Mouse (Mus musculus): ENCODE measurements around the gene Uba5. TPM values are rescaled to one million over a fixed set of nuclear protein-coding genes. Genes with fewer than 3 reads are reported as not detected.

The Uba5 gene
- 10 to 100 TPM; 10.2 to 10.8 TPM for total RNA-seq (2021)
- long read RNA-seq, experiment 1, transcript Uba5-201 (12 exons, 2,404 nt), result major isoform, 13 of 18 reads
- long read RNA-seq, experiment 1, partial matches to known transcripts, result 4 of 18 reads
- long read RNA-seq, experiment 1, other reads (novel, unspliced or antisense), result 1 of 18 reads
- long read RNA-seq, experiment 2, transcript Uba5-201 (12 exons, 2,404 nt), result major isoform, 12 of 15 reads
- long read RNA-seq, experiment 2, partial matches to known transcripts, result 1 of 15 reads
- long read RNA-seq, experiment 2, other reads (novel, unspliced or antisense), result 2 of 15 reads

DNA sequence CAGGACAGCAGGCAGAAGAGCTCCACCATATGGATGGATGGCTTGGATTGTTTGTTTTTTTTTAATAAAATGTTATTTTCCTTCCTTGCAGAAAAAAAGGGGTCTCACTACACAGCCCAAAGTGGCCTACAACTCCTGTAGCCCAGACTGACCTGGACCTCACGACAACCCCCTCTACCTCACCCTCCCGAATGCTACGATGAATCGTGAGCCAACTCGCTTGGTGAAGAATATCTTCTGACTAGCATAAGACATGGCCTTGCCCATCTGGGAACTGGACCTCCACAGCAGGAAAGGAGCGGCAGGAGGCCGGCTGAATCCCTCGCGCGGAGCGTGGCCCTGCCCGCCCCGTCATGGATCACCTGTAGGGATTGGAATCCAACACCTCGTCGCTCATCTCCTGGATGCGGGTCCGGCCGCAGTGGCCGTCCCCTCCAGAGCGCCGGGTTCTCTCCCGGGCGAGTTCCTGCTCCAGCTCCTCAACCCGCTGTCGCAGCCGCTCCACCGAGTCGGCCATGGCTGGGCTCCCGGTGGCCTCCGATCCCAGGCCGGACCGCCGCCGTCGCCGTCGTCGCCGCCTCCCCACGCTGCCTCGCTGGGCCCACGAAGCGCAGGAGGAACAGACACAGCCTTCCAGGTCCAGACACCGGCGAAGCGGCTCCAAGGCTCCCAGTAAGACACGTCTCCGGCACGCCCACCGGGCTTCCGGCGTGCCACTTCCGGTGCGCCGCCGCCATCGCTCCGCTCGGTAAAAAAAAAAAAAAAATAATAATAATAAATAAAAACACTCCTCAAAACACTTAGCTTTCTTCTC, at the start of gene Uba5:
Gene Uba5, minus strand, starts transcription at position 705 of the 814 bp plus-strand sequence.
- peak; percentile 67 to 71 for DNase-seq
- intact Hi-C loops (cut with DNase I), result no loop called here

DNA sequence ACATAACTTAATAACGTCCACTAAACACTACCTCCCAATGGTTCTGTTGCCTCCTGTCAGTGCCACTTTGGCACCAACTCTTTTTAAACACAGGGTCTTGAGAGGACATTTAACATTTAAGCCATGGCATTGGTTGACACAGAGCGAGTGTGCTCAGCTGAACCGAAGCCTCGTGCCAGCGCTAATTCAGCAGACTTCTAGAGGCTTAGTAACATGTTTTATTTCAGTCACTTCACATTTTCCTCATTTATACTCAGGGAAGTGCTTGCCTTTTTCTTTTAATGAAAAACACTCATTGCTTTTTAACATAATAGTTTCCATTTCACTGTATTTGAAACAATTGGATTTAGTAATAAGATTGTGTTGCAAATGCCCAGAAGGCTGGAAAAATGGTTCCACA, 46.2 kb upstream of the Uba5 start:
- intact Hi-C loops (cut with DNase I), result no loop called here
- DNase-seq, result no peak

- no peak for DNase-seq
- intact Hi-C loops (cut with DNase I), result no loop called here
These were observed 45.7 kb upstream of the Uba5 start for GRCm38 (mm10) chr9:104108571-104109143.

GRCm38 (mm10) chr9:104107482-104107881, 44.5 kb upstream of the Uba5 start:
- no peak for DNase-seq
- intact Hi-C loops (cut with DNase I), result no loop called here

- DNase-seq, result no peak
- intact Hi-C loops (cut with DNase I), result no loop called here
These were observed 44.0 kb upstream of the Uba5 start for GRCm38 (mm10) chr9:104106930-104107329.

DNA sequence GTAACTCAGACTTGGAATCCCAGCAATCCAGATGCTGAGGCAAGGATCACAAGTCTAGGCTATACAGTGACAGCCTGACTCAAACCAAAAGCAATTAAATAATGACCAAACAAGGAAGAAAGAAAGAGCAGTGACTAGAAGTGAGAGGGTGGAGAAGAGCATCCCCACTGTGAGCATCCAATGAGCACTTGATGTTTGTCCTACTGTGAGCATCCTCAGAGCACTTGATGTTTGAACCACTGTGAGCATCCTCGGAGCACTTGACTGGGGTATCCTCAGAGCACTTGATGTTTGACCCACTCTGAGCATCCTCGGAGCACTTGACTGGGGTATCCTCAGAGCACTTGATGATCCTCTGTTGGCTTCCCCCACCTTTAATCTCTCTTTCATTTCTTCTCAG, 42.1 kb upstream of the Uba5 start:
- DNase-seq, result no peak
- intact Hi-C loops (cut with DNase I), result no loop called here

DNA sequence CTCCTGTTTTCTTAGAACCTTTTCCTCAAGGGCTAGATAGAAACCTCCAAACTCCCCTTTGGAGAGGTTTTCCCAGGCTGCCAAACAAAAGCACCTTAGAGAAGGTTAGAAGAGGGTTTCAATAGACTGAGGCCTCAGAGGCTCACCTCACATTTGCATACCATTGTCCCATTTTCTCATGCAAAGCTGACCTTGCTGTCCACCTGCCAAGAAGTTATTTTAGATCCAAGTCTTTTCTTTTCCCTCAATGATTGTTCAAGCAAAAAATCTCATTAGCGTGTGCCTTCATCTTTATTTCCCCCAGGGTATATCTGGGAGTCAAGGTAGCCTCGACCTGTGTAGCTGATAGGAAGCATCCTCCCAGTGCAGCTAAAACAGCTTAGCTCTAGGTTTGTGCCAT, 40.0 kb upstream of the Uba5 start:
- no peak for DNase-seq
- intact Hi-C loops (cut with DNase I), result no loop called here

DNA sequence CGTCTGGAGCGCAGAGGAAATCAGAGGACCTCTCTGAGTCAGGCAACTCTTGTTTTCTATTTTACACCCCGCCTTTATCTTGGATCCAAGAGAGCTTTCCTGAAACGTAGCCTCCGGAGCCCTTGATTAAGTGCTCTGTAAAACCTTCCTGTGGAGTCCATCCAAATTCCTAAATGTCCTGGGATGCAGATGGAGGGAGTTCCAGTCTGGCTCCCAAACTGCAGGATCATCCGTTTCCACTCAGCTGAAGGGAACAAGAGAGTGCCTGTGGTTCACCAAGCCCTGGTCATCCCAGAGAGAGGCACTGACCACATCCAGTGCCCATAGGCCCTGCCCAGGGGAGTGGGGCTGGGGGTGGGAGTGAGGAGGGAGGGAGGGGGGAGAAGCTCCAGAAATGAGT, 39.4 kb upstream of the Uba5 start:
- no peak for DNase-seq
- intact Hi-C loops (cut with DNase I), result no loop called here

GRCm38 (mm10) chr9:104101458-104101857, 38.5 kb upstream of the Uba5 start:
- DNase-seq, result no peak
- intact Hi-C loops (cut with DNase I), result no loop called here

DNA sequence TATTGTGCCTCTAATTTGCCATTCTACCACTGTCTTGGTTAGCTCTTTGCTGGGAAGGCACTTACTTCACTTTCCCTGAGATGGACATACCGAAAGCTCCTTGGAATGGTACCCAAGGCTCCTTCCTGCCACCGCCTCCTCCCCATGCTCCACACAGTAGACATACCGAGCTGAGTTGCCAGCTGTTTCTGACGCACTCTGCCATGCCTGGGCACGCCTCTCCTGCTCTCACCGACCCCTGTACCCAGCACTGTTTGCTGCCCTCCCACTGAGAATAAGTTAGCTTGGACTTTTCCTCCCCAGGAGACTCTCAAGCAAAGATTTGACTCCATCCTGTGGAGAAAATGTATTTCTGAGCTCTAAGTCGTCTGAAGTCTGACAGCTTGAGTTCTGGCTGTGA, 37.9 kb upstream of the Uba5 start:
- intact Hi-C loops (cut with DNase I), result no loop called here
- DNase-seq, result no peak

GRCm38 (mm10) chr9:104099060-104099459, 36.1 kb upstream of the Uba5 start:
- intact Hi-C loops (cut with DNase I), result no loop called here
- no peak for DNase-seq

GRCm38 (mm10) chr9:104098256-104098655, 35.3 kb upstream of the Uba5 start:
- intact Hi-C loops (cut with DNase I), result no loop called here
- DNase-seq, result no peak

- intact Hi-C loops (cut with DNase I), result no loop called here
- DNase-seq, result no peak
These were observed 30.0 kb upstream of the Uba5 start for GRCm38 (mm10) chr9:104092945-104093344.

GRCm38 (mm10) chr9:104088555-104088954, 25.6 kb upstream of the Uba5 start:
- no peak for DNase-seq
- intact Hi-C loops (cut with DNase I), result no loop called here

DNA sequence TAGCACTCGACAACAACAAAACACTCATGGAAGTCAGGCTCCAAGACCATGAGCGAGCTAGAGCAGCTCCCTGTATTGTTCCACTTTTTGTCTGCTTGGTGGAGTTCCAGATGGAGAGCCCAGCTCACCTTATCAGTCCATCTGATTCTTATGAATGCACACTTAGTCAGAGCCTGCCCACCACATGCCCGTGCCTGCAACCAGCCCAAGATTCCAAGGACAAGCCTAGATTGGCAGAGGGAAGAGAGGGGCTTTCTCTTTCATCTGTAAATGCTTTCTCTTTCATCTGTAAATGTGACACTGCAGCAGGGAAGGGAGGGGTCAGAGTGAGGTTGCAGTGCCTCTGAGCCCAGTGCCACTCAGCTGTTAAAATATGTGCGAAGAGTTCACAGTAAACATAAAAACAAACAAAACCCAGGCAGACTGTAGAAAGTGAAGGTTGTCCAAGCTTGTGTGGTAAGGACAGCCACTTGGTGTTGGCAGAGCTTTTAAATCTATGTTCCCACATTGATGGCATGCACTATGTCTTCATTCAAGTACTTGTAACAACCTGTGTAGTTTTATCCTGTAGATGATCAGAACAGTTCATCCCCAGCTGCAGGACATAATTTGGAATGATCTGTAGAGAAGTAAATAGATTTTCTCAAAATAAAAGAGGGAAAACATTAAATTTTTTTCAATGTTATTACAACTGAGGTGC, 22.9 kb upstream of the Uba5 start:
- intact Hi-C loops (cut with DNase I), result no loop called here
- DNase-seq, result no peak

DNA sequence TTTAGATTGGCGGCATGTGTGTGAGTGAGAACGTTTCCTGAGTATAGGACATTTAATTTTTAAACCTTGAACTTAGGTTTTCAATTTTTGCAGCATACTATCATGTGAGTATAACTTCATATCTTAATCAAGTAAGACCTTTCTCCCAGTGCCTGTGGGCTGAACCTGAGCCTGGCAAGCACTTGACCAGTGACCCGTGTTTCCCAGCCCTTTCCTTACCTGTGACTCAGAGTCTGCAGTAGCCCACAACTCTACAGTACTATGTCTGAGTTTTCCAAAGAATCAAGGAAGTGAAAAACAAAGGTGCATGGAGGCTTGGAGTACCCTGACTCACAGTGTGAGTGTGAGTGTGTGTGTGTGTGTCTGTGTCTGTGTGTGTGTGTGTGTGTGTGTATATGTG, 17.1 kb upstream of the Uba5 start:
- intact Hi-C loops (cut with DNase I), result no loop called here

GRCm38 (mm10) chr9:104079379-104079778, 16.4 kb upstream of the Uba5 start:
- no peak for DNase-seq
- intact Hi-C loops (cut with DNase I), result loop anchor here (5.0 kb wide), 1 partner anchor 83 kb away; no protein-coding TSS in a partner anchor

More for the DNA sequence above, 17.1 kb upstream of the Uba5 start:
- no peak for DNase-seq

DNA sequence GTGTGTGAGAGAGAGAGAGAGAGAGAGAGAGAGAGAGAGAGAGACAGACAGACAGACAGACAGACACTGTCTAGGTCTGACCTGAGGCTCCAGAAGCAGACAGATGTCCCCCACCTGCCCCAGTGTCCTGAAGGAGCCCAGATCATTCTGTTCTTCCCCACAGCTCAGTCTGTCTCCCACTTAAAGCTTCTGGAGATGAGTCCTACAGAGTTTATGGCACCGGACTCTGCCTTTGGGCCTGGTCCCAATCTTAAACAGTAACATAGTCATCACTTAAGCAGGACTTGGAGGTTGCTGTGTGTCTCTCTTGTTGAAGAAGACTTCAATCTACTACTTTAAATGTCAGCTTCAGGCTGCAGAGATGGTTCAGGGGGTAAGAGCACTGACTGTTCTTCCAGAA, 15.8 kb upstream of the Uba5 start:
- intact Hi-C loops (cut with DNase I), result loop anchor here (5.0 kb wide), 1 partner anchor 84 kb away; no protein-coding TSS in a partner anchor
- DNase-seq, result no peak

DNA sequence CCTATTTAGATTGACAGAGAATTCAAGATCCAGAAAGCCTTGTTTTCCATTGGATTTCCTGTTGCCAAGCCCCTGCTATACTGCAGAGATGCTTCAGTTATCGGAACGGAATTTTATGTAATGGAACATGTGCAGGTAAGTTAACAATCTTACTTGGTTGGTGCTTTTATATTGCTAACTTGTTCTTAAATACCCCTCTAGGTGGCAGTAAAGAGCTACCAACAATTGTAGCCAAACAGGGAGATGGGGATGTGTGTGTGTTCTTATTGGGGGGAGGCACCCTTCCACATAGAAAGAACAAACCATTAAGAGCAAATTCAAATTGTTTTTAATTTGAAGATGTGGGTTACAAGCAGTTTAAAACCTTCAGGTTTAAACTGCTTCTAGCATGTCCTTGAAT, 12.9 kb upstream of the Uba5 start:
- intact Hi-C loops (cut with DNase I), result loop anchor here (5.0 kb wide), 1 partner anchor 86 kb away; no protein-coding TSS in a partner anchor
- no peak for DNase-seq

GRCm38 (mm10) chr9:104070863-104071604, 8.1 kb upstream of the Uba5 start:
- intact Hi-C loops (cut with DNase I), result no loop called here
- DNase-seq, result no peak

Measured in gastrocnemius, postnatal 36 days (tissue).